Mouse (Mus musculus) forebrain, embryonic 12.5 days (tissue): ENCODE results near the gene Gm26566. TPM values are rescaled to one million over a fixed set of nuclear protein-coding genes. Genes with fewer than 3 reads are reported as not detected.

Experiments used
- ATAC-seq: fragments of 200-750 bp; cut with Nextera tagmentation; 2 replicates; pipeline ENCODE4 v1.8.0; 2017; ENCODE audit warnings: moderate TSS enrichment; ENCODE audit not compliant: low FRiP score
- H3K27ac ChIP-seq: fragments of 300-500 bp; sonication (generic); 2 replicates; pipeline ENCODE4 v1.5.1; 2016; ENCODE audit warnings: mild to moderate bottlenecking
- H3K27me3 ChIP-seq: fragments of 300-500 bp; sonication (generic); 2 replicates; pipeline ENCODE4 v1.6.1; 2016; ENCODE audit warnings: mild to moderate bottlenecking
- H3K36me3 ChIP-seq: fragments of 300-500 bp; sonication (generic); replicated peaks from 2 replicates; pipeline ENCODE4 v1.6.1; 2016; ENCODE audit warnings: mild to moderate bottlenecking
- H3K4me1 ChIP-seq: fragments of 300-500 bp; sonication (generic); 2 replicates; pipeline ENCODE4 v1.6.1; 2016
- H3K4me2 ChIP-seq: fragments of 300-500 bp; sonication (generic); 2 replicates; pipeline ENCODE4 v1.6.1; 2016; ENCODE audit warnings: mild to moderate bottlenecking, moderate library complexity
- H3K4me3 ChIP-seq: fragments of 300-500 bp; sonication (generic); replicated peaks from 2 replicates; pipeline ENCODE4 v1.5.1; 2016; ENCODE audit warnings: mild to moderate bottlenecking
- H3K9ac ChIP-seq: fragments of 300-500 bp; sonication (generic); 2 replicates; pipeline ENCODE4 v1.6.1; 2016; ENCODE audit warnings: mild to moderate bottlenecking
- H3K9me3 ChIP-seq: fragments of 300-500 bp; sonication (generic); 2 replicates; pipeline ENCODE4 v1.6.1; 2016
- WGBS: fragments of 180-500 bp; shearing (Covaris S2); methylation state at CpG from one replicate; pipeline ENCODE4 v1.1.7; 2016; 5-methylcytosine and 5-hydroxymethylcytosine counted together
- polyA plus RNA-seq: library from polyadenylated mRNA; unstranded; fragments of >200 nt; fragmentation: Nextera tagmentation; extraction: Ambion mirVana; gene quantifications from 2 replicates; pipeline ENCODE4 v1.2.1, GENCODE M21; 2016

Gene Gm26566
- polyA plus RNA-seq, 1 experiment from 2014 or later, result 2.4 TPM

DNA sequence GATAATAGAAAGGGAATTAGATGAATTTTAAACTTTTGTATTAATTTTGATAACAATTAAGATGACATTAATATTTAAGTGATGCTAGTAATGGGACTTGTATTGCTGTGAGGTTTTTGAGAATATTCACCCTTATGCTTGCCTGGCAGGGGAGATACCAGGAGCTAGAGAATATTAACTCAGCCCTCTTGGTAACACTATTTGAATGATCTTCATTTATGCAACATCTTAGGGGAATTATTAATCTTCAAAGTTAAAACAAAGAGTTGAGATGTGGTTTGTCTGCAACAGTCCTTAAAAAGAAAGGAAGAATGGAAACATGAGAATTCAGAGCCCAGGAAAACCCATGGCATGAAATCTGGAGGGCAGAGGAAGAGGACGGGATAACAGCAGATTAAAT lies 22.3 kb upstream of the Gm26566 start:
- no peak overlapping the region for H3K9ac ChIP-seq
- H3K27me3 ChIP-seq, result peaks cover 4% of the 10 kb centered on the region; the same call in 1 of the 2 replicates
- no peaks in the 10 kb centered on the region for H3K36me3 ChIP-seq
- no peak overlapping the region for H3K4me3 ChIP-seq
- H3K27ac ChIP-seq, result no peak overlapping the region
- no peak for ATAC-seq
- no peaks in the 10 kb centered on the region for H3K9me3 ChIP-seq
- WGBS, result 80% methylated on average over 1 of the region's 1 CpGs
- no peaks in the 10 kb centered on the region for H3K4me1 ChIP-seq
- no peak overlapping the region for H3K4me2 ChIP-seq

DNA sequence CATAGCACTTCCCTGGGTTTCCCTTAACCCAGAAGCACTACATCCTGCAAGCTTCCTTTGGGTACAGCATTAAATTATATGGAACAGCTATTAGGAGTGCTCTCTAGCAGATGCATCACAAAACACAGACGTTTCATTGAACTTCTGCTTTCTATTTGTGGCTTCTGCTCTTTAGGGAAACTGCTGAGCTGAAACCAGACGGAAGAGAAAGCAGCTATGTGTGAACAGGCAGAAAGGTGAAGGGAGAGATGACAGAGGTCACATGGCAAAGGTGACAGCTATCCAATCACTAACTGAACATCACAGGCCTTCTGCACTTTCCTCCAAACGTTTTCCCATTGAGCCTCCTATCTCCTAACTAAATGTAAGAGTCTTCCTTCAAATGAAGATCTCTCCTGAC lies 15.7 kb upstream of the Gm26566 start:
- Histone ChIP-seq H3K9me3 (no peaks in the 10 kb centered on the region), H3K36me3 (0 out of 2 replicates have a peak, but pooled peaks cover 3% of the 10 kb centered on the region), H3K27me3 (no peaks in the 10 kb centered on the region), H3K4me2 (no peak overlapping the region), H3K4me3 (no peak overlapping the region), H3K27ac (no peak overlapping the region), H3K9ac (no peak overlapping the region), H3K4me1 (no peaks in the 10 kb centered on the region)
- 57% methylated on average over 3 of the region's 3 CpGs for WGBS
- no peak for ATAC-seq

DNA sequence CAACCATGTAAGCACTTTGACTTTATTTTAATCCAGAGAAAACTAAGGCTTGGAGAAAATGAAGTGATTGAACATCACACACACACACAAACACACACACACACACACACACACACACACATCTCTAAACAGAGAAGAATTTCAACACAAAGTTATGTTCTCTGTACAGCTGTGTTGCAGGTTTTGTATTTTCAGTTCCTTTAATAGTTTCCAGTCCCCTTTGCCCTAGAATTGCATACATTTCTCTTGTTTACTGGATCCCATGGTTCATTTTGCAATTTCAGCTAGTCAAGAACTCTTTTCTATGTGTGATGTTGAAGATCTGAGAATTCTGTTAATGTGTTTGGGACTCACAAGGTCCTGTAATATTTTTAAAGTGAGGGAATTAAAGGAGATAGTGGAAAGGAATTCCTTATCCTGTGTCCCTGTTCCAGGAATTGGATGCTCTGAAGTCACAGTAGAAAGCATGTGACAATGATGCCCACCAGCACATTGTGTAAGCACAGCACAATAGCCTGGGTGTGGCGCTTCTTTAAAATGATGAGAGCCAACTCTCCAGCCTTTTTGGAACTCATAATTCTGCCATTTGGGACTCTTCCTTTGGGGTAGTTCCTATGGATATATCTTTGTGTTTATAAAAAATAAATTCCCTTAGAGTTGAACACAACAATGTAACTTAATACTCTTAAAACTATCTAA lies 14.3 kb upstream of the Gm26566 start:
- no peak overlapping the region for H3K4me2 ChIP-seq
- H3K9ac ChIP-seq, result no peak overlapping the region
- H3K4me1 ChIP-seq, result no peaks in the 10 kb centered on the region
- H3K27ac ChIP-seq, result no peak overlapping the region
- H3K4me3 ChIP-seq, result no peak overlapping the region
- ATAC-seq, result no peak
- 0 out of 2 replicates have a peak, but pooled peaks cover 3% of the 10 kb centered on the region for H3K36me3 ChIP-seq
- H3K27me3 ChIP-seq, result no peaks in the 10 kb centered on the region
- WGBS, result 87% methylated on average over 1 of the region's 1 CpGs
- no peaks in the 10 kb centered on the region for H3K9me3 ChIP-seq

DNA sequence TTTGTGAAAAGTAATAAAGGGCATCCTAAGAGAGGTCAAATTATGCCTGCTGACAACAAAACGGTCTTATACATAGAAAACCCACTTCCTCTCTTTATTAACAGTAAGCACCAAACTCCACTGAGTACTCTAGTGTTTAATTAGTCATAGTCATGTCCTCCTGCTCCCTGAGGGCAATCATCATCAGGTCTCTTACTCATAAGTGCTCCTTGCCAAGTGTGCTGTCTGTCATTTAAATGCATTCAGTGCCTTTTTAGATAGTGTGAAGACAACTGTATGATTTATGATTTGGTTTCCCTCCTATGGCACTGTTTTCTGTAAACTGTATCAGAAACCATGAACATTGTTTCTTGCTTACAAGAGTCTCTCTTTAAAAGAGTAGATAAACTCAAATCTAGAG lies 7.3 kb upstream of the Gm26566 start:
- no peak overlapping the region for H3K4me3 ChIP-seq
- peaks cover 13% of the 10 kb centered on the region for H3K4me1 ChIP-seq
- no peaks in the 10 kb centered on the region for H3K9me3 ChIP-seq
- no peak overlapping the region for H3K9ac ChIP-seq
- H3K27ac ChIP-seq, result no peak overlapping the region
- peaks cover 39% of the 10 kb centered on the region for H3K36me3 ChIP-seq
- no peaks in the 10 kb centered on the region for H3K27me3 ChIP-seq
- H3K4me2 ChIP-seq, result no peak overlapping the region
- ATAC-seq, result no peak
- 97% methylated on average over 1 of the region's 1 CpGs for WGBS

DNA sequence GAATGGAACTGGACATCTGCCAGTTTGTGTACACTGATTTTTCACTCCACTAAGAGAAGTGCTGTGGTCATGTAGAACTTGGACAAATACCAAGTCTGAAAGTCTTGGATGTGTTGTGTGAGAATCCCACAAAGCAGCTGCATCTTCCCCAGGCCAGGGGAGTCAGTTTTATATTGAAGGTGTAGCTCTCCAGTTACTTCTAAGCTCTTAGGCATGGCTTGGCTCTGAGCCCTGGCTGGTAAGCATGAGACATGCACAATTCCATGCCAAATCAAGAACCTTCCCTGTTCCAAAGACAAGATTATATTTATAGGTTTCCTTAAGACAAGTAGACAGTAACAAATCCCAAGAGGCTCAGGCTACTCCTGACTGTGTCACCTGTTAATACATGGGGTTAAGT lies 6.5 kb upstream of the Gm26566 start:
- Histone ChIP-seq H3K4me3 (no peak overlapping the region), H3K9ac (no peak overlapping the region), H3K9me3 (no peaks in the 10 kb centered on the region), H3K27me3 (no peaks in the 10 kb centered on the region), H3K27ac (no peak overlapping the region), H3K4me1 (peaks cover 18% of the 10 kb centered on the region), H3K4me2 (no peak overlapping the region), H3K36me3 (peaks cover 37% of the 10 kb centered on the region)
- ATAC-seq, result no peak

DNA sequence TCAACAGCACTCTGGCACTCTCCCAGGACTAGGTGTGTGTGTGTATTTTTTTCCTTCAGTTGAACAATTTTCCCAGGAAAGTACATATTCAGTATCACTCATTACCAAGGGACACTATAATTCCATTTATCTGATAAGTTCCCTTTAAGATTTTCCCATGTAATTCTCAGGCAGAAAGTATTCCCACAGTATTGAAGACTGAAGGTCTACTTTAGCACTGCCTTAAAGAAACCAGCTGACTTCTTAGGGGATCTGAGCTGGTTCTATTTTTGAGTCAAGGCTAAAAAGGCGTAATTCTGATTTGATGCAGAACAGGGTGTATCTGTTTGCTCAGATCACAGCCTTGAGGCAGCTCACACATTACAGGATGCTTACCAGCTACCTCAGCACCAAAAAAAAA lies 2.9 kb upstream of the Gm26566 start:
- H3K9ac ChIP-seq, result no peak overlapping the region
- no peaks in the 10 kb centered on the region for H3K9me3 ChIP-seq
- H3K27me3 ChIP-seq, result no peaks in the 10 kb centered on the region
- WGBS, result 72% methylated on average over 1 of the region's 1 CpGs
- peak overlapping the region; percentile 23 for H3K4me3 ChIP-seq
- no peak overlapping the region for H3K27ac ChIP-seq
- no peak for ATAC-seq
- peak overlapping the region; percentile 49 for H3K4me2 ChIP-seq
- peaks cover 41% of the 10 kb centered on the region for H3K36me3 ChIP-seq
- peaks cover 32% of the 10 kb centered on the region for H3K4me1 ChIP-seq

DNA sequence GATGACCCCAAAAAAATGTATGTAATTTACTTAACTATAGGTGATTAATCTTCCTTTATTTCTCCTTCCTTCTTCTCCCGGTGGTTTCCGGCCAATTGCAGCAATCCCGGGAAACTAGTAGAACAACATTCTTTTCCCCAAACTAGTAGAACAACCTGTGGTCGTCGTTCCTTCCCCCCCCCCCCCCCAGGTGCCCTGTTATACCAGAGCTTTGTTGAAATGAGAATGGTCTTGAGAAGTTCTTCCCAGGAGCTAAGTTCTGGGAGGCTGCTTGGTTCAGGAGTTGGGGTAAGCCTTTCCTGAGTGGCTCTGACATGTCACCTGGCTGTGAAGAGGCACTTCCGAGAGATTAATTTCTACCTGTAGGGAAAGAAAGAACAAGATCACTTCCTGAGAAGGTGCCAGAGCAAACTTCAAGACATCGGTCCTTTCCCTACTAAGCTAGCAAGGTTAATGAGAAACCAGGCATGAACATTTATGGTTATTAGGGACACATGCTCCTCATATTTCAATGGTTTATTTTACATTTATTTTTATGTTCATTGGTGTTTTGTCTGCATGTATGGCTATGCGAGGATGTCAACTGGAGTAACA lies 2.0 kb downstream of the Gm26566 start:
- ATAC-seq, result no peak
- WGBS, result 71% methylated on average over 8 of the region's 8 CpGs
- no peak overlapping the region for H3K4me3 ChIP-seq
- no peaks in the 10 kb centered on the region for H3K9me3 ChIP-seq
- peaks cover 5% of the 10 kb centered on the region; the same call in 1 of the 2 replicates for H3K27me3 ChIP-seq
- H3K36me3 ChIP-seq, result peaks cover 13% of the 10 kb centered on the region
- peaks cover 26% of the 10 kb centered on the region for H3K4me1 ChIP-seq
- H3K4me2 ChIP-seq, result no peak overlapping the region
- H3K27ac ChIP-seq, result no peak overlapping the region
- H3K9ac ChIP-seq, result no peak overlapping the region

DNA sequence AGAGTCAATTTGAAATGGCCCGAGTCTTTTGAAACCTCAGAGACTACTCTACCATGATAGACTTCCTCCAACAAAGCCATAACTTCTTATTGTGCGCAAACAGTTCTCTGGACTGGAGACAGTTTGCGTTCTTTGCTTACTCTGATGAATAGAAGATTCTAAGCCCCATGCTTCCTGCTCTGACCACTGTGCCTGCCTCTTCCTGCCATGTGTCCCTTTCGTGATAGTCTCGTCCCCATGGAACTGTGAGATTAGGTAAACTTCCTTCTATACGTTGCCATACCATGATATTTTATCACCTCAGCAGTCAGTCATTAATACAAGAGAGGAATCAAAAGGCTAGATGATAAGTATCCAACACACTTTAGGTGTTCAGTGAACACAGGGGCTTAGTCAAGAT lies 5.1 kb downstream of the Gm26566 start:
- no peaks in the 10 kb centered on the region for H3K36me3 ChIP-seq
- no peaks in the 10 kb centered on the region for H3K4me1 ChIP-seq
- no peak overlapping the region for H3K4me2 ChIP-seq
- WGBS, result 91% methylated on average over 6 of the region's 6 CpGs
- H3K4me3 ChIP-seq, result no peak overlapping the region
- H3K27ac ChIP-seq, result no peak overlapping the region
- ATAC-seq, result no peak
- H3K27me3 ChIP-seq, result peaks cover 6% of the 10 kb centered on the region; the same call in 1 of the 2 replicates
- no peak overlapping the region for H3K9ac ChIP-seq
- no peaks in the 10 kb centered on the region for H3K9me3 ChIP-seq

DNA sequence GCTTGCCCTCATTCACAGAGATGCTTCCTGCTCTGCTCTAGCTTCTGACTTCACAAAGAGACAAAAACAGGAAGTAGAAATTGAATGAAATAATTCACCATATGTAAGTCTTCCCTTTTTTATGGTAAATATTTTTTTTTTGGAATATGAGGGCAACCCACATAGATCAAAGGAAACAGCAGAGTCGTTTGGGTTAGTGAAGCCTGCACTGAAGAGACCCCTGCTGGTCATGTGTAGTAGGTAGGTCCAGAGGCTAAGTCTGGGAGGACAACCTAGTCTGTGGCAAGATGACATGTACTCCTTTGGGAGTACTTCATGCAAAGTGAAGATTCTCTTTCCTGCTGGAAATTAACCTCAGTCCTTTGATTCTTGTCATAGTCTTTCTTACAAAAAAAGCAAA lies 5.7 kb downstream of the Gm26566 start:
- Histone ChIP-seq H3K36me3 (no peaks in the 10 kb centered on the region), H3K27me3 (peaks cover 6% of the 10 kb centered on the region; the same call in 1 of the 2 replicates), H3K4me1 (no peaks in the 10 kb centered on the region), H3K9ac (no peak overlapping the region), H3K27ac (no peak overlapping the region), H3K9me3 (no peaks in the 10 kb centered on the region), H3K4me2 (no peak overlapping the region), H3K4me3 (no peak overlapping the region)
- 0% methylated on average over 1 of the region's 1 CpGs for WGBS
- ATAC-seq, result no peak

DNA sequence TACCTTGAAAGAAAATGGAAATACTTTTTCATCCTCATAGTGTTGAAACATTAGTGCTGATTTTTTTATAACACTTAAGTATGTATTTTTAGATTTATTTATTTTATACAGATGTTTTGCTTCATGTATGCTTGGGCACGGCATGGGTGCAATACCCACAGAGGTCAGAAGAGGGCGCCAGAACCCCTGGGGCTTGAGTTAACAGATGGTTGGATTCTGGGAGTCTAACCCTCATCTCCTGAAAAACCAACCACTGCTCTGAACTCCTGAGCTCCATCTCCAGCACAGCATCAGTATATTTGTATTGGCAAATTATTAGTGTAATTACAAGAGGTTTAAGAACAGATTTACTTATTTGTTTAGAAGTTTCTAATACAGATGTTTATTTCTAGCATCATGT lies 16.9 kb downstream of the Gm26566 start:
- no peaks in the 10 kb centered on the region for H3K36me3 ChIP-seq
- no peaks in the 10 kb centered on the region for H3K27me3 ChIP-seq
- no peak overlapping the region for H3K9ac ChIP-seq
- no peak overlapping the region for H3K27ac ChIP-seq
- no peaks in the 10 kb centered on the region for H3K4me1 ChIP-seq
- H3K4me3 ChIP-seq, result no peak overlapping the region
- 0% methylated on average over 2 of the region's 2 CpGs for WGBS
- 0 out of 2 replicates have a peak, but pooled peaks have one; percentile 17 for ATAC-seq
- no peaks in the 10 kb centered on the region for H3K9me3 ChIP-seq
- no peak overlapping the region for H3K4me2 ChIP-seq

DNA sequence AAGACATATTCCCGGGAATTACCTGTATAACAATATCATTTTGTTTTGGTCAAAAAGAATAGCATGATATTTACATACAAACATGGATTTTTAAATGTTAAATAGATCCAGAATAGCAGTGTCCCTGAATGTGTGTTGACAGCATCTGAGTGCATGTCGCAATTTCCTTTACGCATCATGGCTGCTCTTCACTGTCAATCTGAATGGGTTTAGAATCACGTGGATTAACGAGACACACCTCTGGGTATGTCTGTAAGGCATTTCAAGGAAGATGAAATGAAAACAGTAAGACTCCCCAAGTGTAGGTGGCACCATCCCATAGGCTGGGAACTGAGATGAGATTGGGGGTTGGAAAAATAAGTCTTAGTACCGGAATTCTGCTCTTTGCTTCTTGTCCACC lies 17.4 kb downstream of the Gm26566 start:
- Histone ChIP-seq H3K27me3 (no peaks in the 10 kb centered on the region), H3K27ac (no peak overlapping the region), H3K36me3 (no peaks in the 10 kb centered on the region), H3K4me3 (no peak overlapping the region), H3K4me1 (no peaks in the 10 kb centered on the region), H3K4me2 (no peak overlapping the region), H3K9me3 (no peaks in the 10 kb centered on the region), H3K9ac (no peak overlapping the region)
- WGBS, result 93% methylated on average over 6 of the region's 6 CpGs
- ATAC-seq, result no peak

DNA sequence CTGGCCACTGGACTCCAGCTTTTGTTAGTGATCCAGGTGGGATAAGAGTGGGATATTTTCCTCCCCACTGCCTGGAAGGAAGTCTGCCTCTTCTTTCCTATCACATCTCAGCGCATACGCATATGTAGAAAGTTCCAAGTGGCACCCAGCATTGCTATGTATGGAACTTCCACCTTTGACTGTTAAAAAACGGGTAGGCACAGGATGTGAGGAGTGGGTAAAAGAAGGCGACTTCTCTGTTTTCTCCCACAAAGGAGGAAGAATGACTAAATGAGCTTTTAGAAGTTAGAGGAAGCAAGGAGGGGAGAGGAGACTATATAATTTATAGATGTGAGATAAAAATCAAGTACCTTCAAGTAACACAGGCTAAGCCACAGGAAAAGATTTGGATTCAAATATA lies 19.8 kb downstream of the Gm26566 start:
- Histone ChIP-seq H3K9me3 (no peaks in the 10 kb centered on the region), H3K27ac (no peak overlapping the region), H3K9ac (no peak overlapping the region), H3K4me3 (no peak overlapping the region), H3K36me3 (no peaks in the 10 kb centered on the region), H3K4me1 (no peaks in the 10 kb centered on the region; the same call in 1 of the 2 replicates), H3K4me2 (no peak overlapping the region), H3K27me3 (no peaks in the 10 kb centered on the region)
- WGBS, result 92% methylated on average over 4 of the region's 4 CpGs
- ATAC-seq, result no peak

DNA sequence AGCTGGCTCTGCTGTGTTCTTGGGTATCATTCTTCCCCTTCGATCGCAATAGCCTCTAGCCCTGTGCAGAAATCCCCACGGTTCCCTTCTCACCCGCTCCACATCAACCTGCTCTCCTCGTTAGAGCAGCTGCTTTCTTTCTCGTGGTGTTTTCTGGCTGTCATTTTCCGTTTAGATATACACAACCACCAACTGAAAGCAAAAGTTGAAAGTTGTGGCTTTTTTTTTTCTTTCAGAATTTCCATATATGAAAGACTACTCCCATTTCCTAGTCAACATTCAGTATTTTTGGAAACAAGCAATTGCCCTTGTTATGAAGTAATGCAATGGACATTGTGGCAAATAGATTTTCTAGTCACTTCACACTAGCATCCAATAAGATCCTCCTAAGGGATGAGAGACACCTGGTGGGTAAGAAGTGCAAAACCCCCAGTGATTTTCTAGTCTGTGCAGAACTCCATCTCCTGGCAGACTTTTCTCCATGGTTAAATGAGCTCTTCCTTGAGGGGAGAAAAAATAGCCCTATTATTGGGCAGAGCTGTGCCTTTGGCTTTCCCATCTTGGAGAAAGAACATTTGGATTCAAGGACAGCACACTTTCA lies 21.3 kb downstream of the Gm26566 start:
- ATAC-seq, result no peak
- H3K36me3 ChIP-seq, result no peaks in the 10 kb centered on the region
- no peak overlapping the region for H3K9ac ChIP-seq
- 76% methylated on average over 7 of the region's 7 CpGs for WGBS
- H3K4me1 ChIP-seq, result no peaks in the 10 kb centered on the region; the same call in 1 of the 2 replicates
- no peaks in the 10 kb centered on the region for H3K27me3 ChIP-seq
- H3K9me3 ChIP-seq, result no peaks in the 10 kb centered on the region
- H3K27ac ChIP-seq, result no peak overlapping the region
- H3K4me2 ChIP-seq, result no peak overlapping the region
- H3K4me3 ChIP-seq, result no peak overlapping the region
